ENCODE assay signal across 9 mouse cellular contexts in genomic region chr7:45233580-45234332, GRCm38 (mm10). TPM values are rescaled to one million over a fixed set of nuclear protein-coding genes. Genes with fewer than 3 reads are reported as not detected.
DNase-seq lines count a peak whose midpoint lies in the region; ATAC-seq and TF ChIP-seq lines count a peak whose summit lies in the region.
"Had no signal": no experiment of that assay in that cellular context is flagged by ENCODE, and none has a peak within 500 bp of the region (broad histone marks: within the 10 kb centered on the region; RNA-seq: fewer than 3 reads in every experiment).

No protein-coding gene starts in this region.

- H3K27ac ChIP-seq in lung, embryonic 16.5 days (ENCODE audit: low read length): no peak overlapping the region
- peak overlapping the region; percentile 7; the same call in 1 of the 2 replicates for H3K27ac ChIP-seq in embryonic facial prominence, embryonic 10.5 days (replicated peaks)
- H3K27ac ChIP-seq in hindbrain, embryonic 10.5 days: peak overlapping the region; percentile 79
- peak overlapping the region; percentile 96 for H3K27ac ChIP-seq in left cerebral cortex, adult 2 months
- peak overlapping the region; percentile 28; the same call in 1 of the 2 replicates for H3K27ac ChIP-seq in neural tube, embryonic 13.5 days (replicated peaks)

- H3K9me3 ChIP-seq in lung, embryonic 16.5 days (ENCODE audit: control insufficient read depth, low read length): no peaks in the 10 kb centered on the region
- H3K9me3 ChIP-seq in embryonic facial prominence, embryonic 10.5 days: no peaks in the 10 kb centered on the region
- H3K9me3 ChIP-seq in hindbrain, embryonic 10.5 days: no peaks in the 10 kb centered on the region
- H3K9me3 ChIP-seq in neural tube, embryonic 13.5 days: no peaks in the 10 kb centered on the region

- H3K4me3 ChIP-seq in lung, embryonic 16.5 days (ENCODE audit: low read length): no peak overlapping the region
- peak overlapping the region; percentile 47 for H3K4me3 ChIP-seq in embryonic facial prominence, embryonic 10.5 days
- peak overlapping the region; percentile 29 for H3K4me3 ChIP-seq in hindbrain, embryonic 10.5 days
- no peak overlapping the region for H3K4me3 ChIP-seq in left cerebral cortex, adult 2 months
- no peak overlapping the region for H3K4me3 ChIP-seq in neural tube, embryonic 13.5 days

- WGBS in lung, embryonic 16.5 days: 32% methylated on average over 20 of the region's 20 CpGs
- 32% methylated on average over 20 of the region's 20 CpGs for whole genome bisulfite sequencing in embryonic facial prominence, embryonic 10.5 days
- WGBS in hindbrain, embryonic 10.5 days: 28% methylated on average over 20 of the region's 20 CpGs
- WGBS in neural tube, embryonic 13.5 days: 28% methylated on average over 20 of the region's 20 CpGs

- no peak for ATAC-seq in lung, embryonic 16.5 days (ENCODE audit: low read depth)
- no peak for ATAC-seq in neural tube, embryonic 13.5 days (ENCODE audit: low read depth)

- no peaks in the 10 kb centered on the region for H3K27me3 ChIP-seq in lung, embryonic 16.5 days (ENCODE audit: control insufficient read depth, insufficient read depth, low read depth, low read length)
- H3K27me3 ChIP-seq in embryonic facial prominence, embryonic 10.5 days (replicated peaks; ENCODE audit: low read depth, poor library complexity, severe bottlenecking): peaks cover 42% of the 10 kb centered on the region
- H3K27me3 ChIP-seq in hindbrain, embryonic 10.5 days (ENCODE audit: insufficient read depth, poor library complexity, severe bottlenecking): peaks cover 48% of the 10 kb centered on the region
- H3K27me3 ChIP-seq in neural tube, embryonic 13.5 days: peaks cover 46% of the 10 kb centered on the region

- H3K4me2 ChIP-seq in lung, embryonic 16.5 days (ENCODE audit: low read depth, low read length): peak overlapping the region; percentile 56
- H3K4me2 ChIP-seq in neural tube, embryonic 13.5 days: peak overlapping the region; percentile 41

- H3K36me3 ChIP-seq in lung, embryonic 16.5 days (ENCODE audit: control insufficient read depth, insufficient read depth, low read length): peaks cover 30% of the 10 kb centered on the region
- H3K36me3 ChIP-seq in embryonic facial prominence, embryonic 10.5 days (replicated peaks): peaks cover 55% of the 10 kb centered on the region
- peaks cover 51% of the 10 kb centered on the region for H3K36me3 ChIP-seq in hindbrain, embryonic 10.5 days
- peaks cover 27% of the 10 kb centered on the region for H3K36me3 ChIP-seq in neural tube, embryonic 13.5 days

- no peak for DNase-seq in lung, postnatal 10 days
- peak; percentile 34 for DNase-seq in embryonic facial prominence, embryonic 10.5 days (ENCODE audit: low spot score)
- DNase-seq in hindbrain, embryonic 10.5 days (ENCODE audit: low spot score): peak; percentile 33
- peak; percentile 67 to 74 for DNase-seq in left cerebral cortex, adult 2 months (ENCODE audit: extremely low spot score in 1 of 2, low spot score in 2 of 2)
- no peak for DNase-seq in gastrocnemius, postnatal 36 days
- no peak for DNase-seq in urinary bladder, adult 2 months (ENCODE audit: low spot score)

- TF ChIP-seq CTCF in left cerebral cortex, adult 2 months (IDR thresholded peaks at IDR 0.05): no peak

- H3K9ac ChIP-seq in lung, embryonic 16.5 days (ENCODE audit: low read length): peak overlapping the region; percentile 50
- peak overlapping the region; percentile 49 for H3K9ac ChIP-seq in neural tube, embryonic 13.5 days

- H3K4me1 ChIP-seq in lung, embryonic 16.5 days (replicated peaks; ENCODE audit: control insufficient read depth, insufficient read depth, low read length): peaks cover 22% of the 10 kb centered on the region
- peaks cover 51% of the 10 kb centered on the region for H3K4me1 ChIP-seq in embryonic facial prominence, embryonic 10.5 days
- peaks cover 47% of the 10 kb centered on the region for H3K4me1 ChIP-seq in hindbrain, embryonic 10.5 days (replicated peaks)
- peaks cover 29% of the 10 kb centered on the region for H3K4me1 ChIP-seq in neural tube, embryonic 13.5 days (replicated peaks)

- intact Hi-C loops in left cerebral cortex, adult 2 months (cut with DNase I): loop anchor here (1.0 to 2.0 kb wide), 2 partner anchors 45 to 71 kb away; no protein-coding TSS in a partner anchor
- intact Hi-C loops in gastrocnemius, postnatal 36 days (cut with DNase I): no loop called here

RNA-seq across cellular contexts. Expression of gene Cd37, which starts 5.2 kb away (rescaled TPM):
- polyA plus RNA-seq in lung, embryonic 16.5 days (2015; fragmentation: Nextera tagmentation; extraction: Ambion mirVana): 3.0 and 4.6 TPM in 2 replicates
- 0.50 and 0.88 TPM in 2 replicates for polyA plus RNA-seq in embryonic facial prominence, embryonic 10.5 days (2016; fragmentation: Nextera tagmentation; extraction: Ambion mirVana)
- polyA plus RNA-seq in hindbrain, embryonic 10.5 days (2016; fragmentation: Nextera tagmentation; extraction: Ambion mirVana): 1.0 and 1.1 TPM in 2 replicates
- 1 to 10 TPM; 4.2 to 5.4 TPM for total RNA-seq in left cerebral cortex, adult 2 months (2021)
- polyA plus RNA-seq in neural tube, embryonic 13.5 days (2015; fragmentation: Nextera tagmentation; extraction: Ambion mirVana): 1.5 and 1.8 TPM in 2 replicates
- 1 to 10 TPM in 1 of 2 experiments, under 1 TPM in 1; 0.79 to 1.5 TPM for total RNA-seq in gastrocnemius, postnatal 36 days (2021)
- 12.3 and 15.1 TPM in 2 replicates for polyA plus RNA-seq in urinary bladder, adult 2 months (2012; rRNA removed)

RNA-seq across cellular contexts. Expression of gene Slc6a16, which starts 7.1 kb away (rescaled TPM):
- polyA plus RNA-seq in lung, embryonic 16.5 days (2015; fragmentation: Nextera tagmentation; extraction: Ambion mirVana): 0.23 TPM in 1 of 2 replicates, not detected in the other
- polyA plus RNA-seq in embryonic facial prominence, embryonic 10.5 days (2016; fragmentation: Nextera tagmentation; extraction: Ambion mirVana): 0.28 and 0.32 TPM in 2 replicates
- 0.26 TPM in 1 of 2 replicates, not detected in the other for polyA plus RNA-seq in hindbrain, embryonic 10.5 days (2016; fragmentation: Nextera tagmentation; extraction: Ambion mirVana)
- total RNA-seq in left cerebral cortex, adult 2 months (2021): 1 to 10 TPM; 1.9 to 2.4 TPM
- polyA plus RNA-seq in neural tube, embryonic 13.5 days (2015; fragmentation: Nextera tagmentation; extraction: Ambion mirVana): 0.18 and 0.27 TPM in 2 replicates
- total RNA-seq in gastrocnemius, postnatal 36 days (2021): not detected
- polyA plus RNA-seq in urinary bladder, adult 2 months (2012; rRNA removed): not detected in 2 replicates
- polyA plus RNA-seq: liver, embryonic 16.5 days had no signal

RNA-seq across cellular contexts. Expression of gene Tead2, which starts 18.2 kb away (rescaled TPM):
- 134 and 148 TPM in 2 replicates for polyA plus RNA-seq in lung, embryonic 16.5 days (2015; fragmentation: Nextera tagmentation; extraction: Ambion mirVana)
- 394 and 421 TPM in 2 replicates for polyA plus RNA-seq in embryonic facial prominence, embryonic 10.5 days (2016; fragmentation: Nextera tagmentation; extraction: Ambion mirVana)
- polyA plus RNA-seq in hindbrain, embryonic 10.5 days (2016; fragmentation: Nextera tagmentation; extraction: Ambion mirVana): 324 and 370 TPM in 2 replicates
- total RNA-seq in left cerebral cortex, adult 2 months (2021): 1 to 10 TPM; 3.9 to 4.1 TPM
- 65.9 and 85.5 TPM in 2 replicates for polyA plus RNA-seq in neural tube, embryonic 13.5 days (2015; fragmentation: Nextera tagmentation; extraction: Ambion mirVana)
- total RNA-seq in gastrocnemius, postnatal 36 days (2021): 1 to 10 TPM; 2.7 to 3.3 TPM
- polyA plus RNA-seq in urinary bladder, adult 2 months (2012; rRNA removed): 29.1 and 29.2 TPM in 2 replicates

RNA-seq across cellular contexts. Expression of gene Dkkl1, which starts 21.8 kb away (rescaled TPM):
- 0.84 and 1.6 TPM in 2 replicates for polyA plus RNA-seq in lung, embryonic 16.5 days (2015; fragmentation: Nextera tagmentation; extraction: Ambion mirVana)
- 1.2 and 2.0 TPM in 2 replicates for polyA plus RNA-seq in embryonic facial prominence, embryonic 10.5 days (2016; fragmentation: Nextera tagmentation; extraction: Ambion mirVana)
- polyA plus RNA-seq in hindbrain, embryonic 10.5 days (2016; fragmentation: Nextera tagmentation; extraction: Ambion mirVana): 1.8 and 2.1 TPM in 2 replicates
- total RNA-seq in left cerebral cortex, adult 2 months (2021): 10 to 100 TPM; 32.4 to 33.5 TPM
- 14.6 and 19.8 TPM in 2 replicates for polyA plus RNA-seq in neural tube, embryonic 13.5 days (2015; fragmentation: Nextera tagmentation; extraction: Ambion mirVana)
- total RNA-seq in gastrocnemius, postnatal 36 days (2021): not detected
- 5.1 and 7.5 TPM in 2 replicates for polyA plus RNA-seq in urinary bladder, adult 2 months (2012; rRNA removed)

RNA-seq across cellular contexts. Expression of gene Ccdc155, which starts 29.1 kb away (rescaled TPM):
- polyA plus RNA-seq in lung, embryonic 16.5 days (2015; fragmentation: Nextera tagmentation; extraction: Ambion mirVana): 1.3 TPM in 2 replicates
- 0.62 and 0.67 TPM in 2 replicates for polyA plus RNA-seq in embryonic facial prominence, embryonic 10.5 days (2016; fragmentation: Nextera tagmentation; extraction: Ambion mirVana)
- polyA plus RNA-seq in hindbrain, embryonic 10.5 days (2016; fragmentation: Nextera tagmentation; extraction: Ambion mirVana): 0.64 and 0.80 TPM in 2 replicates
- total RNA-seq in left cerebral cortex, adult 2 months (2021): 1 to 10 TPM; 6.7 to 7.5 TPM
- 0.29 and 0.45 TPM in 2 replicates for polyA plus RNA-seq in neural tube, embryonic 13.5 days (2015; fragmentation: Nextera tagmentation; extraction: Ambion mirVana)
- not detected for total RNA-seq in gastrocnemius, postnatal 36 days (2021)
- 0.12 and 0.15 TPM in 2 replicates for polyA plus RNA-seq in urinary bladder, adult 2 months (2012; rRNA removed)
- polyA plus RNA-seq: liver, embryonic 16.5 days had no signal

Comparison
In these comparisons a context has a peak if more than half of its experiments do, and no peak if none do; other contexts are left out.
1. H3K4me3 ChIP-seq: peak in embryonic facial prominence, embryonic 10.5 days (single experiment) and hindbrain, embryonic 10.5 days (single experiment); none in lung, embryonic 16.5 days (single experiment), left cerebral cortex, adult 2 months (single experiment) and neural tube, embryonic 13.5 days (single experiment).
2. DNase-seq: peak in embryonic facial prominence, embryonic 10.5 days (single experiment), hindbrain, embryonic 10.5 days (single experiment) and left cerebral cortex, adult 2 months (2 of 2); none in lung, postnatal 10 days (single experiment), gastrocnemius, postnatal 36 days (0 of 2) and urinary bladder, adult 2 months (single experiment).